Mouse (Mus musculus) embryonic facial prominence, embryonic 10.5 days (tissue): ENCODE measurements at regions not wholly inside any gene's neighbourhood (a gene's known extent, or its start where the extent isn't known, plus 50 kb on each side); places are given as distances from the start of the nearest gene placed in this dataset.

ENCODE experiments used
- DNase-seq: peaks from one replicate; pipeline ENCODE4 v3.0.0-alpha.2; 2017; ENCODE audit warnings: low spot score
- H3K27ac ChIP-seq: fragments of 300-500 bp; sonication (generic); replicated peaks from 2 replicates; pipeline ENCODE4 v1.5.1; 2016; ENCODE audit warnings: mild to moderate bottlenecking
- H3K27me3 ChIP-seq: fragments of 300-500 bp; sonication (generic); replicated peaks from 2 replicates; pipeline ENCODE4 v1.6.1; 2016; ENCODE audit warnings: low read depth, mild to moderate bottlenecking; ENCODE audit not compliant: poor library complexity, severe bottlenecking
- H3K36me3 ChIP-seq: fragments of 300-500 bp; sonication (generic); replicated peaks from 2 replicates; pipeline ENCODE4 v1.6.1; 2016; ENCODE audit warnings: mild to moderate bottlenecking, moderate library complexity
- H3K4me1 ChIP-seq: fragments of 300-500 bp; sonication (generic); 2 replicates; pipeline ENCODE4 v1.6.1; 2016
- H3K4me3 ChIP-seq: fragments of 300-500 bp; sonication (generic); 2 replicates; pipeline ENCODE4 v1.5.1; 2016; ENCODE audit warnings: mild to moderate bottlenecking, moderate library complexity
- H3K9me3 ChIP-seq: fragments of 300-500 bp; sonication (generic); 2 replicates; pipeline ENCODE4 v1.6.1; 2016; ENCODE audit warnings: mild to moderate bottlenecking
- WGBS: fragments of 180-500 bp; shearing (Covaris S2); methylation state at CpG from one replicate; pipeline ENCODE4 v1.1.7; 2016; 5-methylcytosine and 5-hydroxymethylcytosine counted together

DNA sequence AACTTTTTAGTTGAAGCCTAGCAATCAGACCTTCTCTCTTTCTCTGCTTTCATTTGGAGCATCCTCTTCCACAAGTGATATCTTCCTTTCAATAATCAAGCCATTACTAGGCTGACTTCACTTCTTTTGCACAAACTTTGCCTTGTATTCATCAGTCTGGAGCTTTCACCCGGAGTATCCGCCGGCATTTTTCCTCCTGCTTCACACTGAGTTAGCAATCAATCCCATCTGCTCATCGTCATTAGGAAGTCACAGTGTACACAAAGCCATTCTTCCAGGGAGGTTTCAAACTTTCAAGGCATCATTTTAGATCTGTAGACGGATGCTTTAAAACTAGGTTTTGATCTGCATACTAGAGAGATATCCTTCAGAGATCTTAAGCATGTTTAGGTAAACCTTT, 693.7 kb downstream of the Stpg2 start:
- H3K27me3 ChIP-seq: no peaks in the 10 kb centered on the region
- H3K36me3 ChIP-seq: no peaks in the 10 kb centered on the region
- DNase-seq: no peak
- whole genome bisulfite sequencing: 21% methylated on average over 5 of the region's 5 CpGs
- H3K4me3 ChIP-seq: no peak overlapping the region
- H3K9me3 ChIP-seq: no peaks in the 10 kb centered on the region
- no peak overlapping the region for H3K27ac ChIP-seq
- H3K4me1 ChIP-seq: peaks cover 6% of the 10 kb centered on the region; the same call in 1 of the 2 replicates

DNA sequence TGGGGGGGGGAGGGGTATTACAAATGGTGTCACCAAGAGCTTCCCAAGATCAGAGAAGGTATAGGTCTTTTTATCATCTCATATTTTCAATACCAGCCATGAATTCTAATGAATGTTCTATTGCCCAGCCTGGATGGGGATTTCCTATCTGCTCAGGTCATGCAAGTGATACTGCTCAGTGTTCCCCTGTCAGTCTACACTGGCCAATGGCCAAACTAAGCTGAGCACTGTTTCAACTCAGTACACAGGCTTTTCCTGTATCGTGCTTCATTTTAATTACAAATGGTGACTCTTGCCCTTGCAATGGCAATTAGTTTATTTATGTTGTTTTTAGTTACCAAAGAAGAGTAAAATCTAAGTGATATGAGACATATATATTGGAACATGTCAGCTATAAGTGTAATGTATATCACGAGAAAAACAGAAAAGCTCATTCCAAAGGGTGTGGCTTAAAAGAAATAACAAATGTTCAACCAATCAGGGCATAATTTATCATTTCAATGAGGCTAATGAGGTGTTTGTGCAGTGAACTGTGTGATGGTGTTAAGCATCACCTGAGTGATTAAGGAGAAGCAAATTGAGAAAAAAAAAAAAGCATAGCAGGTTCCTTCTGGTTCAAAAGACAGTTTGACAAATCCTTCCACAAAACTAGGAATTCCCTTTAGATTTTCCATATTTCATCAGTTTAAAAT, 708.3 kb downstream of the Stpg2 start:
- Histone ChIP-seq H3K27ac (no peak overlapping the region), H3K36me3 (no peaks in the 10 kb centered on the region), H3K4me1 (no peaks in the 10 kb centered on the region), H3K9me3 (no peaks in the 10 kb centered on the region), H3K27me3 (no peaks in the 10 kb centered on the region), H3K4me3 (no peak overlapping the region)
- WGBS: 81% methylated on average over 2 of the region's 2 CpGs
- no peak for DNase-seq

DNA sequence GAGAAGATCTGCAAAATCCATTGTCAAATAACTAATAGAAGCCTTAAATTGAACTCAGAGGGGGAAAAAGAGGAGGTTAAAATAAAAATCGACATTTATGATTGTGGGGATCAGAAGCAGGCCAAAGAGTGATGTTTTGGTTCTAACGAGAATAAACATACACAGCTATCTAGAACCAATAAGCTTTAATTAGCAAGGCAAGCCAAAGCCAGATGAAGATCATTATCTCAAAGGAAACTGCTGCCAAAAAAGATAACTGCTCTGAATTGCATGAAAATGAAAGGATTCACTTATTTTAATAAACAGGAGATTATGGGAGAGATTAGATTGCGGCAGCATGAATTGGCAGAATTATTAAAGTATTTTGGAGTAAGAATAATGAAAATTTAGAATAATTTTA, 716.8 kb downstream of the Stpg2 start:
- Histone ChIP-seq H3K27me3 (no peaks in the 10 kb centered on the region), H3K27ac (no peak overlapping the region), H3K4me1 (no peaks in the 10 kb centered on the region), H3K9me3 (no peaks in the 10 kb centered on the region), H3K36me3 (no peaks in the 10 kb centered on the region), H3K4me3 (no peak overlapping the region)
- WGBS: 77% methylated on average over 3 of the region's 3 CpGs
- no peak for DNase-seq

DNA sequence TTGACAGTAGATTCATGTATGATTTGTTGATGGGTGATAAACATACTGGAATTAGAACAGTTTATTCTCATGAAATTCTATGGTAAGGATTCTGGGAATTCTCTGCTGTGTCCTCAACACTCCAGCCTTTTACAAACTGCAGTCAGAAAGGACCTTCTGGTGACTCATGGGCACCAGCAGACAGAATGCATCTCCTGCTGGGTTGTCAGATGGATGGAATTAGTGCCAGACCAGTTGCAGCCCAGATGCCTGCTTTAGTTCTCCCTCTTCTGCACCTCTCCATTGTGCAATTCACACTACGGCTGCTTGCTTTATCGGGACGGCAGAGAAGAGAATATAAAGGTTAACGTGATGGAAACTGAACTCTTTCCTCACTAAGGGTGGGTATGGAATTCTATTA, 727.5 kb downstream of the Stpg2 start:
- 72% methylated on average over 4 of the region's 4 CpGs for WGBS
- Histone ChIP-seq H3K27me3 (no peaks in the 10 kb centered on the region), H3K27ac (no peak overlapping the region), H3K9me3 (no peaks in the 10 kb centered on the region), H3K4me3 (no peak overlapping the region), H3K4me1 (no peaks in the 10 kb centered on the region), H3K36me3 (no peaks in the 10 kb centered on the region)
- DNase-seq: no peak

DNA sequence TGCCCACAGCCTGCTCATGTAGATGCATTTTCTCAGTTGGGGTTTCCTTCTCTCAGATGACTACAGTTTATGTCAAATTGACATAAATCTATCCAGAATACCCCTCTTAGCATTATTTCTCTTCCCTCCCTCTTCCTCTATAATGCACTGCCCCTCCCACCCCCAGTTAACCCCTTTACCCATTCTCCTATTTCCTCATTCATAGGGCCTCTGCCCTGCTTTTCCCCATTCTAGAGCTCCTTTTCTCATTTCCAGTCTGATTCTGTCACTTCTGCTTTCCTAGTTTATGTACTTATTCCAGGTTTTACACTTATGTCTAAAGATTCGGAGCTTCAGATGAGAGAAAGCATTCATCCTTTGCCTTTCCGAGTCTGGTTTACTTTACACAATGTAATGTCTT, 740.7 kb downstream of the Stpg2 start:
- Histone ChIP-seq H3K4me1 (no peaks in the 10 kb centered on the region), H3K27me3 (no peaks in the 10 kb centered on the region), H3K9me3 (no peaks in the 10 kb centered on the region), H3K36me3 (no peaks in the 10 kb centered on the region), H3K27ac (no peak overlapping the region), H3K4me3 (no peak overlapping the region)
- no peak for DNase-seq
- 90% methylated on average over 2 of the region's 2 CpGs for WGBS

DNA sequence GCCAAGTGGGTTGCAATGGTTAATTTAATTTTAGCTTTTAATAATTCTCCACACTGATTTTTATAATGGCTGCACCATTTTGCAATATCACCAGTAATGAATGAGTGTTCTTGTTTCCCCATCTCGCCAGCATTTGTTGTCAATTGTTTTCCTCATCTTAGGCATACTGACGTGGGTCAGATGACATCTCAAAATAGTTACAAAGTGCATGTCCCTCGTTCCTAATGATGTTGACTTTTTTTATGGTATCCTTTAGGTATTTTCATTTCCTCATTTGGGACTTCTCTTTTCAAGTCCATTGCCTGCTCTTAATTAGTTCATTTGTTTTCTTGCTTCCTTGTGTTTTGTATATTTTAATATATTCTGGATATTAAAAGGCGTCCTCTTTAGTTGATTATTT, 741.8 kb downstream of the Stpg2 start:
- H3K27me3 ChIP-seq: no peaks in the 10 kb centered on the region
- no peaks in the 10 kb centered on the region for H3K9me3 ChIP-seq
- DNase-seq: no peak
- H3K36me3 ChIP-seq: no peaks in the 10 kb centered on the region
- H3K4me1 ChIP-seq: no peaks in the 10 kb centered on the region
- H3K4me3 ChIP-seq: no peak overlapping the region
- 78% methylated on average over 4 of the region's 4 CpGs for WGBS
- H3K27ac ChIP-seq: no peak overlapping the region

DNA sequence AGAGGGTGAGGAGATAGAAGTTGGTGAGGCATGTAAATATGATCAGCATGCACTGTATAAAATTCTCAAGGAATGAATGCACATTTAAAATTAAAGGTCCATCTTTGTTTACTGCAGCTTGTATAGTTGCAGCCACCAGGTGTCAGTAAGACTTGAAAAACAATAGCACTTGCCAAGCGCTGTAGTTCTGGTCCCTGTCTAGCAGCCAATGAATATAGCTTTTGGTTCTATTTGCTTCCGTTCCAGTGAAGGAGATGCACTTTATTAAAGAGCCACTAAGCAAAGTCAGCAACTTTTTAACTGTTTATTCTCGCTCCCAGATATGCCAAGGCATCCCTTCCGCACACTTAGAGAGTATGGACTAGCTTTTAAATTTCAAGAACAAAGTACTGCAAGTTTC, 743.6 kb downstream of the Stpg2 start:
- H3K4me3 ChIP-seq: no peak overlapping the region
- DNase-seq: no peak
- H3K4me1 ChIP-seq: no peaks in the 10 kb centered on the region
- WGBS: 70% methylated on average over 4 of the region's 4 CpGs
- H3K36me3 ChIP-seq: no peaks in the 10 kb centered on the region
- no peaks in the 10 kb centered on the region for H3K27me3 ChIP-seq
- H3K9me3 ChIP-seq: no peaks in the 10 kb centered on the region
- H3K27ac ChIP-seq: no peak overlapping the region

DNA sequence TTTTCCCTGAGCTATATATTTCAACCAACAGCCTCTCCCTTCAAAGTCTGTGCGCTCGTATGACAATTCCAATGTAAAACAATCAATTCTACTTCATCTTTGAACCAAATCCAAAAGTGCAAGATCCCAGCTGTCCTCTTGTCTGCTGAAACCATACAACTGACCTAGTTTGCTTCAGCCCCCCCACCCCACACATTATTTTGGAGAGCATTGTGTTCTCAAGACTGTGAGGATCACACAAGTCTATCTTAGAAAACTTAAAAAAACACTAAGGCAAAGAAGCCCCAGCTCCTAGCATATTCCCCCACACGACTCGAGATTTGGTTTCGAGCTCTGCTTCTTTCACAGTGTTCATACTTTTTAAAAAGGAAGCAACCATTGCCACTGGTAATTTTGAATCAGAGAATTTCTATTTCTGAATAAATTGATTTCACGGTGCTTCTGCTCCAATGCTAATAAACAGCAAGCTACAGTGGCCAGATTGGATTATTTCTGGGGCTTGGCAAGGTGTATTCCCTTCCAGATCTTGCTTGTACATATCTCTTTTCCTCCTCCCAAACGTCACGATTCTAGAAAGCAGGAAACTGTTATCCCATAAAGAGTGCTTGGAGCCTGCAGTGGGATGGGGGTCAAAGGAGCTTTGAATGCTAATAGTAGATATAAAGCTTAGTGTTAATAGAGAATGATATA, 744.7 kb downstream of the Stpg2 start:
- H3K27ac ChIP-seq: no peak overlapping the region
- H3K27me3 ChIP-seq: no peaks in the 10 kb centered on the region
- H3K36me3 ChIP-seq: no peaks in the 10 kb centered on the region
- DNase-seq: no peak
- H3K4me3 ChIP-seq: no peak overlapping the region
- H3K4me1 ChIP-seq: no peaks in the 10 kb centered on the region
- WGBS: 90% methylated on average over 8 of the region's 8 CpGs
- H3K9me3 ChIP-seq: no peaks in the 10 kb centered on the region

DNA sequence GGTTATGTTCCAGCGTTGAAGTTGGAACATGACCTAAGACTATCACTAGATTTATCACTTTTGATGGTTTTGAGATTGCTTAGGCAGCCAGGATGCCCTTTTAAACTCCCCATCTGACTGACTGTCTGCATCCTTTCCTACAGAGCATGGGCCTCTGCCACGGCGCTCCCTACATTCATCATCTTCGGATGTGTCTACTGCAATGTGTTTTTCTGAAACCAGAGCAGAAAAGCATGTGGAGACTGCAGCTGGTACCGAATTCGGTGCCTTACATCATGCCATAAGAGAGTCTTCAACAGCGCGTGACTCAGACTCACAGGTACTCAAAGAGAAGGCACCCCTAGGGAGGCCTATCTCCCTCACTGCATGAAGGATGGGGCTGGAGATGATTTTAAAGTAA, 746.0 kb downstream of the Stpg2 start:
- no peaks in the 10 kb centered on the region for H3K36me3 ChIP-seq
- H3K27ac ChIP-seq: no peak overlapping the region
- WGBS: 90% methylated on average over 8 of the region's 8 CpGs
- H3K4me1 ChIP-seq: no peaks in the 10 kb centered on the region
- H3K9me3 ChIP-seq: no peaks in the 10 kb centered on the region
- DNase-seq: no peak
- H3K27me3 ChIP-seq: no peaks in the 10 kb centered on the region
- no peak overlapping the region for H3K4me3 ChIP-seq

DNA sequence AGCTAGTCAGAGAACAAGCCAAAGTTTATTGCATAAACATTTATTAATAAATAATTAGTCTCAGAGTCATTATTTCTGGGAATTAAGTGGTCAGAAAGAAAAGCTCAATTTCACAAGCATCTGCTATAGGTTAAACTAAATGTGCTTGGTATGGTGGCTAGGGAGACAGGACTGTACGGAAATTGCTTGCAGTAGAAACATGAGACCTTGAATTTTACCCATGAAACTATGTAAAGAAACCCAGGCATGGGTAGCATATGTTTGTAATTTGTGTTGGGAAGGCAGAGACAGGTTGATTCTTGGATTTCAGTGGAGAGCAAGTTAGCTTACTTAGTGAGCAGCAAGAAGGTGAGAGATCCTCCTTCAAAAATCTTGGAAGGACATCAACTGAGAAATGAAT, 772.7 kb downstream of the Stpg2 start:
- WGBS: 37% methylated on average over 1 of the region's 1 CpGs
- Histone ChIP-seq H3K36me3 (no peaks in the 10 kb centered on the region), H3K27ac (no peak overlapping the region), H3K27me3 (no peaks in the 10 kb centered on the region), H3K9me3 (peaks cover 11% of the 10 kb centered on the region; the same call in 1 of the 2 replicates), H3K4me1 (no peaks in the 10 kb centered on the region), H3K4me3 (no peak overlapping the region)
- DNase-seq: peak; percentile 9

DNA sequence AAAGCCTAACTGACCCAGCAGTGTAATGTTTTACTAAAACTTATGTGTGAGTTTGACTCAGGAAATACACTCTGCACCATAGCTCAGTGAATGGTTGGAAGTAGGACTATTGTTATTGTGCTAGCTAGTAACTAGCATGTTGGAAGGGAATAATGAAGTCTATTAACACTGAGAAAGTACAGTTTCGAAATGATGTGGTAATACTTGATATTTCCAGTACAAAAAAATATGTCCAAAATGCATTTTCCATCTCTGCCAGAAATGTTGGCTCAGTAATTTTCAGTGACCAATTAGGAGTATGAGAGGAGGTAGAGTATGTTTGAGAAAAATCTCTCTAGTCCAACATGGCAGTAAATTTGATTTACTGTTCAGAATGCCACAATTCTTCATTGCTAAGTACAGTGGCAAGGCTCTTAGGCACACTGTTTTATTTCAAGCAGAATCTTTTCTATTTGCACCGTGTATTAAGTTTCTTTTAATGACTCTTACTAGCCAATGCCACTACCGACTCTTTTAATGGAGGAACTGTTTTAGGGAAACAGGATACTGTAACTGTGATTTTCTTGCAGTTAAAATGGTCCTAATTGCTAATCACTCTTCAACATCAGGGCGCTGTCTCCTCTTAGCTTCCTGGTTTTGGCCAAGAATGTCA, 780.5 kb downstream of the Stpg2 start:
- Histone ChIP-seq H3K4me1 (no peaks in the 10 kb centered on the region), H3K36me3 (no peaks in the 10 kb centered on the region), H3K4me3 (no peak overlapping the region), H3K27ac (no peak overlapping the region), H3K9me3 (no peaks in the 10 kb centered on the region), H3K27me3 (no peaks in the 10 kb centered on the region)
- no peak for DNase-seq
- 73% methylated on average over 4 of the region's 4 CpGs for WGBS

DNA sequence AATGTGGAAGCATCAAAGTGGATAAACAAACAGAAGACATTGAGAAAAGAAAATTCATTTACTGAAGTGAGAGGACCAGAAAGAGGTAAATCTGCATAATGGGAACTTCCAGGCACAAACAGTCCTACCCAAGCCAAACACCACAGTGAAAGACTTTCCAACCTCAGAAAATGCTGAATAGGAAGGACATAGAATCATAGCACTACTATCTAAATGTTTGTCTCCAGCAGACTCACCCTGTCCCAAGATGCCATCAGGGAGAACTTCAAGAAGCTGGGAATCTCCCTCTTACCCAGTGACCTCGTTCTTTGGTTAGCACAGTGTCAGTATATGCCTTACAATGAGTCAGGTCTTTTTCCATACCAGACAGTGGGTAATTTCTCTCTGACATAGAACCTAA, 783.4 kb downstream of the Stpg2 start:
- WGBS: 82% methylated on average over 1 of the region's 1 CpGs
- Histone ChIP-seq H3K4me1 (no peaks in the 10 kb centered on the region), H3K36me3 (no peaks in the 10 kb centered on the region), H3K9me3 (no peaks in the 10 kb centered on the region), H3K27me3 (no peaks in the 10 kb centered on the region), H3K4me3 (no peak overlapping the region), H3K27ac (no peak overlapping the region)
- no peak for DNase-seq

DNA sequence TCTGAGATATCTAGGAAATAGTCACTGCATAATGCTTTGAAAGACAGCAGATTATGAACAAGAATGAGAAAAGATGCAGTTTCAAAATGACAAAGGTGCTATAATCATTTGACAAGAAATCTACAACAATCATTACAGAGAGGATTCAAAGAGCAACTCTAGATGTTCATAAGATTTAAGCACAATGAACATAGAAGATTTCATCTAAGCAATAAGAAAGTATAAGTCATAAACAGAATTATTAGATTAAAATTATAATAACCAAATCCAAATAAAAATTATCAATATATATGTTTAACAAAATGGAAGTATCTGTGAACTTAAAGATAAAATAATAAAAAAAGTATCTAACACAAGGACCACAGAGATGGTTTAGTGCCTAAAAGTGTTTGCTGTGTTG, 783.9 kb downstream of the Stpg2 start:
- DNase-seq: no peak
- Histone ChIP-seq H3K4me3 (no peak overlapping the region), H3K9me3 (no peaks in the 10 kb centered on the region), H3K36me3 (no peaks in the 10 kb centered on the region), H3K27me3 (no peaks in the 10 kb centered on the region), H3K27ac (no peak overlapping the region), H3K4me1 (no peaks in the 10 kb centered on the region)
